Mouse (Mus musculus): ENCODE results near the gene Ganab. TPM values are rescaled to one million over a fixed set of nuclear protein-coding genes. Genes with fewer than 3 reads are reported as not detected.

Ganab gene
- polyA plus RNA-seq, 1 experiment from 2014 or later = 102 TPM

GRCm38 (mm10) chr19:8919684-8920072 lies 21.8 kb downstream of the Ganab start:
- Histone ChIP-seq H3K9ac (no peak overlapping the region; the same call in 1 of the 2 replicates), H3K4me2 (peak overlapping the region; percentile 59), H3K4me1 (peaks cover 13% of the 10 kb centered on the region), H3K27me3 (no peaks in the 10 kb centered on the region), H3K9me3 (no peaks in the 10 kb centered on the region), H3K4me3 (peak overlapping the region; percentile 76), H3K36me3 (peaks cover 32% of the 10 kb centered on the region), H3K27ac (peak overlapping the region; percentile 91)
- ATAC-seq (ENCODE audit: insufficient number of reproducible peaks, low FRiP score, low TSS enrichment, low read depth) = no peak
- 61% methylated on average over 6 of the region's 6 CpGs for WGBS

- H3K4me2 ChIP-seq = peak within 1 kb of the TSS; percentile 59
- peaks cover 13% of the 10 kb centered on the region for H3K4me1 ChIP-seq
- peak within 1 kb of the TSS; percentile 91 for H3K27ac ChIP-seq
- H3K9me3 ChIP-seq = no peaks in the 10 kb centered on the region
- peak; percentile 93 for ATAC-seq (ENCODE audit: insufficient number of reproducible peaks, low FRiP score, low TSS enrichment, low read depth)
- H3K9ac ChIP-seq = peak within 1 kb of the TSS; percentile 66
- peak within 1 kb of the TSS; percentile 76 for H3K4me3 ChIP-seq
- WGBS = 1% methylated on average over 49 of the region's 50 CpGs
- H3K36me3 ChIP-seq = peaks cover 28% of the 10 kb centered on the region
- no peaks in the 10 kb centered on the region for H3K27me3 ChIP-seq
These were observed 22.3 kb downstream of the Ganab start, which contains the start of gene B3gat3 for GRCm38 (mm10) chr19:8920073-8920736. Gene B3gat3, plus strand, starts transcription at chr19:8920374.

- Histone ChIP-seq H3K4me1 (peaks cover 13% of the 10 kb centered on the region), H3K36me3 (peaks cover 28% of the 10 kb centered on the region), H3K27me3 (no peaks in the 10 kb centered on the region), H3K27ac (peak overlapping the region; percentile 91), H3K9me3 (no peaks in the 10 kb centered on the region), H3K4me2 (peak overlapping the region; percentile 59), H3K9ac (peak overlapping the region; percentile 66), H3K4me3 (peak overlapping the region; percentile 76)
- ATAC-seq (ENCODE audit: insufficient number of reproducible peaks, low FRiP score, low TSS enrichment, low read depth) = no peak
- under 1% methylated on average over 6 of the region's 6 CpGs for WGBS
These were observed 23.0 kb downstream of the Ganab start for GRCm38 (mm10) chr19:8920836-8921291.

GRCm38 (mm10) chr19:8921741-8922140 lies 23.9 kb downstream of the Ganab start:
- Histone ChIP-seq H3K9me3 (no peaks in the 10 kb centered on the region), H3K9ac (no peak overlapping the region), H3K27ac (no peak overlapping the region), H3K4me1 (peaks cover 16% of the 10 kb centered on the region), H3K36me3 (peaks cover 28% of the 10 kb centered on the region), H3K4me2 (peak overlapping the region; percentile 59), H3K4me3 (peak overlapping the region; percentile 76), H3K27me3 (no peaks in the 10 kb centered on the region)
- ATAC-seq (ENCODE audit: insufficient number of reproducible peaks, low FRiP score, low TSS enrichment, low read depth) = no peak
- 71% methylated on average over 9 of the region's 9 CpGs for WGBS

- ATAC-seq (ENCODE audit: insufficient number of reproducible peaks, low FRiP score, low TSS enrichment, low read depth) = no peak
- peaks cover 37% of the 10 kb centered on the region for H3K36me3 ChIP-seq
- no peak overlapping the region for H3K4me3 ChIP-seq
- no peak overlapping the region for H3K4me2 ChIP-seq
- no peaks in the 10 kb centered on the region for H3K9me3 ChIP-seq
- 80% methylated on average over 2 of the region's 2 CpGs for WGBS
- H3K27ac ChIP-seq = peak overlapping the region; percentile 33; the same call in 1 of the 2 replicates
- H3K27me3 ChIP-seq = no peaks in the 10 kb centered on the region
- no peak overlapping the region for H3K9ac ChIP-seq
- H3K4me1 ChIP-seq = peaks cover 30% of the 10 kb centered on the region
These were observed 28.9 kb downstream of the Ganab start for GRCm38 (mm10) chr19:8926766-8927165.

- WGBS = 86% methylated on average over 12 of the region's 12 CpGs
These were observed 30.1 kb downstream of the Ganab start for GRCm38 (mm10) chr19:8927891-8928525.

GRCm38 (mm10) chr19:8928689-8929223 lies 30.9 kb downstream of the Ganab start:
- WGBS = 26% methylated on average over 16 of the region's 16 CpGs
- Histone ChIP-seq H3K4me3 (peak overlapping the region; percentile 84), H3K4me1 (peaks cover 29% of the 10 kb centered on the region), H3K9me3 (no peaks in the 10 kb centered on the region), H3K4me2 (peak overlapping the region; percentile 74), H3K27ac (peak overlapping the region; percentile 88), H3K9ac (peak overlapping the region; percentile 76), H3K27me3 (no peaks in the 10 kb centered on the region), H3K36me3 (peaks cover 39% of the 10 kb centered on the region)
- no peak; the same call in 1 of the 2 replicates for ATAC-seq (ENCODE audit: insufficient number of reproducible peaks, low FRiP score, low TSS enrichment, low read depth)

More at GRCm38 (mm10) chr19:8927891-8928525, 30.1 kb downstream of the Ganab start:
- Histone ChIP-seq H3K4me1 (peaks cover 29% of the 10 kb centered on the region), H3K9ac (no peak overlapping the region), H3K9me3 (no peaks in the 10 kb centered on the region), H3K27ac (no peak overlapping the region), H3K4me2 (no peak overlapping the region), H3K36me3 (peaks cover 37% of the 10 kb centered on the region), H3K27me3 (no peaks in the 10 kb centered on the region), H3K4me3 (no peak overlapping the region)
- ATAC-seq (ENCODE audit: insufficient number of reproducible peaks, low FRiP score, low TSS enrichment, low read depth) = no peak

GRCm38 (mm10) chr19:8929224-8930088 lies 31.6 kb downstream of the Ganab start, which contains the start of the genes Rom1 and Eml3:
Gene Rom1, minus strand, starts transcription at chr19:8929356.
Gene Eml3, plus strand, starts transcription at chr19:8929552.
- under 1% methylated on average over 72 of the region's 74 CpGs for WGBS
- ATAC-seq (ENCODE audit: insufficient number of reproducible peaks, low FRiP score, low TSS enrichment, low read depth) = peak; percentile 75
- Histone ChIP-seq H3K27ac (peak within 1 kb of the TSS; percentile 88), H3K9me3 (no peaks in the 10 kb centered on the region), H3K4me1 (peaks cover 29% of the 10 kb centered on the region), H3K27me3 (no peaks in the 10 kb centered on the region), H3K9ac (peak within 1 kb of the TSS; percentile 76), H3K36me3 (peaks cover 46% of the 10 kb centered on the region), H3K4me2 (peak within 1 kb of the TSS; percentile 74), H3K4me3 (peak within 1 kb of the TSS; percentile 84)

- WGBS = 7% methylated on average over 11 of the region's 11 CpGs
- H3K9me3 ChIP-seq = no peaks in the 10 kb centered on the region
- peak overlapping the region; percentile 84 for H3K4me3 ChIP-seq
- ATAC-seq (ENCODE audit: insufficient number of reproducible peaks, low FRiP score, low TSS enrichment, low read depth) = no peak
- H3K27ac ChIP-seq = peak overlapping the region; percentile 88
- peaks cover 52% of the 10 kb centered on the region for H3K36me3 ChIP-seq
- no peaks in the 10 kb centered on the region for H3K27me3 ChIP-seq
- H3K4me2 ChIP-seq = peak overlapping the region; percentile 74
- peak overlapping the region; percentile 76 for H3K9ac ChIP-seq
- peaks cover 29% of the 10 kb centered on the region for H3K4me1 ChIP-seq
These were observed 32.2 kb downstream of the Ganab start for GRCm38 (mm10) chr19:8930117-8930516.

GRCm38 (mm10) chr19:8930771-8931170 lies 32.9 kb downstream of the Ganab start:
- WGBS = 74% methylated on average over 7 of the region's 7 CpGs

GRCm38 (mm10) chr19:8936736-8937135 lies 38.9 kb downstream of the Ganab start:
- H3K9ac ChIP-seq = no peak overlapping the region
- no peaks in the 10 kb centered on the region for H3K27me3 ChIP-seq
- no peak for ATAC-seq (ENCODE audit: insufficient number of reproducible peaks, low FRiP score, low TSS enrichment, low read depth)
- peaks cover 12% of the 10 kb centered on the region for H3K4me1 ChIP-seq
- no peak overlapping the region for H3K27ac ChIP-seq
- H3K4me3 ChIP-seq = no peak overlapping the region
- H3K36me3 ChIP-seq = peaks cover 67% of the 10 kb centered on the region
- no peak overlapping the region for H3K4me2 ChIP-seq
- WGBS = 87% methylated on average over 2 of the region's 2 CpGs
- H3K9me3 ChIP-seq = no peaks in the 10 kb centered on the region

More at GRCm38 (mm10) chr19:8930771-8931170, 32.9 kb downstream of the Ganab start:
- no peak for ATAC-seq (ENCODE audit: insufficient number of reproducible peaks, low FRiP score, low TSS enrichment, low read depth)
- H3K4me3 ChIP-seq = peak overlapping the region; percentile 84
- peak overlapping the region; percentile 74 for H3K4me2 ChIP-seq
- no peak overlapping the region for H3K27ac ChIP-seq
- H3K27me3 ChIP-seq = no peaks in the 10 kb centered on the region
- peaks cover 29% of the 10 kb centered on the region for H3K4me1 ChIP-seq
- peak overlapping the region; percentile 76; the same call in 1 of the 2 replicates for H3K9ac ChIP-seq
- peaks cover 51% of the 10 kb centered on the region for H3K36me3 ChIP-seq
- H3K9me3 ChIP-seq = no peaks in the 10 kb centered on the region

Measured in limb, embryonic 15.5 days (tissue).